Mouse (Mus musculus): ENCODE measurements at regions not wholly inside any gene's neighbourhood (a gene's known extent, or its start where the extent isn't known, plus 50 kb on each side); places are given as distances from the start of the nearest gene placed in this dataset.
"Not testable (repeated sequence)": the region's sequence is repeated elsewhere in the genome, so short reads cannot be mapped to it uniquely, and the experiment has no call there.

- no peak for DNase-seq
- intact Hi-C loops (cut with DNase I): no loop called here
These were observed 1984.0 kb downstream of the 4930444P10Rik start for GRCm38 (mm10) chr1:14109190-14109482.

- intact Hi-C loops (cut with DNase I): no loop called here
These were observed 1984.5 kb downstream of the 4930444P10Rik start for GRCm38 (mm10) chr1:14108450-14109189.

GRCm38 (mm10) chr1:14105521-14105920 is 1987.6 kb downstream of the 4930444P10Rik start:
- DNase-seq; intact Hi-C loops (cut with DNase I): not testable (repeated sequence)

More at GRCm38 (mm10) chr1:14108450-14109189, 1984.5 kb downstream of the 4930444P10Rik start:
- DNase-seq: peak in 1 of 2 experiments; percentile 21

GRCm38 (mm10) chr1:14104529-14104928 is 1988.6 kb downstream of the 4930444P10Rik start:
- intact Hi-C loops (cut with DNase I): no loop called here
- DNase-seq: no peak

- intact Hi-C loops (cut with DNase I): no loop called here
- no peak for DNase-seq
These were observed 1994.1 kb downstream of the 4930444P10Rik start for GRCm38 (mm10) chr1:14099031-14099430.

GRCm38 (mm10) chr1:14097567-14098228 is 1995.4 kb downstream of the 4930444P10Rik start:
- intact Hi-C loops (cut with DNase I): no loop called here

GRCm38 (mm10) chr1:14064856-14065255 is 2028.3 kb downstream of the 4930444P10Rik start:
- DNase-seq: no peak
- intact Hi-C loops (cut with DNase I): no loop called here

More at GRCm38 (mm10) chr1:14097567-14098228, 1995.4 kb downstream of the 4930444P10Rik start:
- DNase-seq: no peak

- intact Hi-C loops (cut with DNase I): no loop called here
- no peak for DNase-seq
These were observed 2057.0 kb downstream of the 4930444P10Rik start for GRCm38 (mm10) chr1:14036163-14036562.

GRCm38 (mm10) chr1:14011484-14011883 is 2081.6 kb downstream of the 4930444P10Rik start:
- intact Hi-C loops (cut with DNase I): no loop called here
- no peak for DNase-seq

- intact Hi-C loops (cut with DNase I): no loop called here
- no peak for DNase-seq
These were observed 2082.3 kb downstream of the 4930444P10Rik start for GRCm38 (mm10) chr1:14010789-14011188.

- DNase-seq: no peak
- intact Hi-C loops (cut with DNase I): no loop called here
These were observed 2090.6 kb downstream of the 4930444P10Rik start for GRCm38 (mm10) chr1:14002550-14002949.

GRCm38 (mm10) chr1:14001431-14001830 is 2091.7 kb downstream of the 4930444P10Rik start:
- no peak for DNase-seq
- intact Hi-C loops (cut with DNase I): no loop called here

- DNase-seq: no peak
- intact Hi-C loops (cut with DNase I): no loop called here
These were observed 2092.3 kb downstream of the 4930444P10Rik start for GRCm38 (mm10) chr1:14000605-14001395.

- no peak for DNase-seq
- intact Hi-C loops (cut with DNase I): no loop called here
These were observed 2094.9 kb downstream of the 4930444P10Rik start for GRCm38 (mm10) chr1:13998178-13998708.

- DNase-seq: no peak
- intact Hi-C loops (cut with DNase I): no loop called here
These were observed 2099.2 kb downstream of the 4930444P10Rik start for GRCm38 (mm10) chr1:13993825-13994509.

GRCm38 (mm10) chr1:13992978-13993377 is 2100.1 kb downstream of the 4930444P10Rik start:
- no peak for DNase-seq
- intact Hi-C loops (cut with DNase I): no loop called here

GRCm38 (mm10) chr1:13989360-13989759 is 2103.8 kb downstream of the 4930444P10Rik start:
- DNase-seq: no peak

GRCm38 (mm10) chr1:13984833-13985232 is 2108.3 kb downstream of the 4930444P10Rik start:
- DNase-seq: no peak
- intact Hi-C loops (cut with DNase I): no loop called here

More at GRCm38 (mm10) chr1:13989360-13989759, 2103.8 kb downstream of the 4930444P10Rik start:
- intact Hi-C loops (cut with DNase I): no loop called here

GRCm38 (mm10) chr1:13980273-13980672 is 2112.9 kb downstream of the 4930444P10Rik start:
- intact Hi-C loops (cut with DNase I): no loop called here
- no peak for DNase-seq

- intact Hi-C loops (cut with DNase I): no loop called here
- DNase-seq: no peak
These were observed 2114.5 kb downstream of the 4930444P10Rik start for GRCm38 (mm10) chr1:13978640-13979039.

Data from heart, postnatal 14 days (tissue).